Mouse (Mus musculus) adrenal gland, postnatal 14 days (tissue): ENCODE results near the gene Slc23a2. TPM values are rescaled to one million over a fixed set of nuclear protein-coding genes. Genes with fewer than 3 reads are reported as not detected.

Source experiments
- DNase-seq: peaks from one replicate; pipeline ENCODE4 v3.0.0; 2021; ENCODE audit warnings: mixed read lengths
- total RNA-seq: library from RNA; stranded (reverse); gene quantifications from 2 replicates; pipeline ENCODE4 v1.2.3, GENCODE M21; 2021

Gene Slc23a2
- total RNA-seq, 1 experiment from 2014 or later = 109 TPM

GRCm38 (mm10) chr2:132096582-132096981 is 48.3 kb downstream of the Slc23a2 start:
- no peak for DNase-seq

GRCm38 (mm10) chr2:132095821-132096220 is 49.1 kb downstream of the Slc23a2 start:
- DNase-seq = no peak

DNA sequence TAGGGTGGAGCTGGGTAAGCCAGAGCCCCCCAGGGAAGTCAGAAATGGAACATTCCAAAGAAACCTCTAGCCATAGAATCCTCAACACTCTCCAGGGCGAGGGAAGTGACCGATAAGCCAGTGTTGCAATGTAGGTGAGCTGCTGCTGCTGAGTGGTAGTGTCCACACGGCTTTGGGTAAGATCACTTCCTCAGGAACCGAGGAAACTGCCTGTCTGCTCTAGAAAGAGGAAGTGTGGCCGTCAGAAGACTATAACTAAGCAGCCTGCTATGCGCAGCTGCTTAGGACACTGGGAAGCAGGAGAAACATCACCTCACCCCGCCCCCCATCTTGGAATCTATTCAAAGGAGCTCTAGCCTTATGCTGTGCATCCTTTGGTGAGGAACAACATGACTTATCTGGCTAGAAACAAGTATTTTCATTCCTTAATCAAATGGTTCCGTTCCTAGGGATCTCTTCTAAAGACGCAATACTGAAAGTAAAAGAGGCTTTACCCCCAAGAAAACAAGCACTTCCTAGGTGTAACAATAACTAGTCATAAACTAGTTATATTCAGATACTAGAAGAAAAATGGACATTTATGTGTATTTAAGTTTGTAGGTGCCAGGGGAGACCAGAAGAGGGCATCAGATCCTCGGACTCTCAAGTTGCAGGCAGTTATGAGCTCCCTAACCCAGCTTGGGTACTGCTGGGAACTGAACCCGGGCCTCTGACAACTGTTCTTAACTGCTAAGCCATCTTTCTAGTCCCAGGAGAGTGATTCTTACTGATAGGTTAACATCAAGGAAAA is 50.3 kb downstream of the Slc23a2 start:
- DNase-seq = no peak

- DNase-seq = no peak
These were observed 51.2 kb downstream of the Slc23a2 start for GRCm38 (mm10) chr2:132093739-132094138.

DNA sequence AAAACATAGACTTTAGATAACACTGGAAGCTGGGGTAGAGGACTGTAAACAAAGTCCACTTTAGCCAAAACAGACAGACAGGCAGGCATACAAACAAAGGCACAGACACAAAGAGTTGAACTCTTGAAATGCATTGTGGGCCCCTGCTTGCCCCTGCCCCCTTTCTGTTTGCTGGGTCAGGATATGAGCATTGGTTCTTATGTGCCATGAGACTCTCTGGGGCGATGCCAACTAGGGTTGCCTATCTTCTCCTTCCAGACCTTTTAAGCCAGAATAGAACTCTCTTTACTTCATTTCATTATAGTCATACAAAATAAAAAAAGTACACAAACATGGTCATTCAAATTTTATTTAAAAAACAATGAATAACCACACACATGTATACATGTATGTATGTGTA is 51.6 kb downstream of the Slc23a2 start:
- no peak for DNase-seq

DNA sequence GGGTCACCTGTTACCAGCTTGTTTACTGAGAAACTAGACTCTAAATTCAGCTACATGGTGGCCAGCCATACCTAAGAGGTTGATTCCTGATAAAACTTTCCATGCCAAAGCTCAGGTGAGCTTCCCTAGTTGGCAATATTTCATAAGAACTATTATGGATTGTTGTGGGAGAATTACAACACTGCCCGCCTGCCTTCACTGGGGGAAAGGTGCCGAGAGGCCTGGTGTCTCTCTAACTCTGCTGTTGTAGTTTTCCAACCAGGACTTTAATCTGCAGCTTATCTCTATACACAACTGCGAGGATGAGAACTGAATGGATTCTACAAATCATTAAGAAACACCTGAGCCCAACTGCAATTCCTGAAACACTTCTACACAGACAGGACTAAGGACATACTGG is 52.2 kb downstream of the Slc23a2 start:
- DNase-seq = no peak

DNA sequence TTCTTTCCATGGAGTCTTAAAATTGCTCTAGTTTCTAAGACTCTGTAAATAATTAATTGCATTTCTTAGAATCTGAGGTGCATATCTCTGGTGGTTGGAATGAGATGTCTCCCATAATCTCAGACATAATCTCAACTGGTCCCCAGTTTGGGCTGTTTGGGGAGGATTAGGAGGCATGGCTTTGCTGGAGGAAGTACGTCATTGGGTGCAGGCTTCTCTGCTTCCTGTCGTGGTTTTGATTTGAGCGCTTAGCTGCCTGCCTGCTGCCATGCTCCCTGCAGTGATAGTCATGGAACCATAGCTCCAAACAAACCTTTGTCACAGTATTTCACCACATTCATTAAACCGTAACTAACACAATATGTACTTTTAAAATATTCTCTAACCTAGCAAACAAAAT is 53.2 kb downstream of the Slc23a2 start:
- no peak for DNase-seq

DNA sequence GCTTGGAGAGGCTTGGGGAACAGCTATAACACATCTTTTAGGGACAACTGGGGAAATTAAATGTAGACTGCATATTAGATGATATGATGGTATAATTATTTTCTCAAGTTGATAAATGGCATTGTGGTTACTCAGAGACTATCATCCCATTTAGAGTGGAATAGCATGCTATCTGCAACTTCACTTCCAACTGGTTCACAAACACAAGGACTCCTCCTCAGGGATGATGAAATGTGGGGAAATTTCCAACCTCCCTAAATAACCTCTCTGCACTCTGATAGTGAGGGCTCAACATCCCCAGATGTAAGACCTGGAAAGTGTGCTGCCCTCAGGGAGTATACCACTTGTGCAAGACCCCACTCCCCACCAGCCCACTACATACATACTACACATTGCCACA is 60.1 kb downstream of the Slc23a2 start:
- DNase-seq = no peak

GRCm38 (mm10) chr2:132084396-132084795 is 60.5 kb downstream of the Slc23a2 start:
- peak; percentile 70 for DNase-seq

GRCm38 (mm10) chr2:132079139-132079538 is 65.8 kb downstream of the Slc23a2 start:
- no peak for DNase-seq

- DNase-seq = no peak
These were observed 71.9 kb downstream of the Slc23a2 start for GRCm38 (mm10) chr2:132073052-132073451.

GRCm38 (mm10) chr2:132069985-132070735 is 74.7 kb downstream of the Slc23a2 start:
- DNase-seq = no peak

DNA sequence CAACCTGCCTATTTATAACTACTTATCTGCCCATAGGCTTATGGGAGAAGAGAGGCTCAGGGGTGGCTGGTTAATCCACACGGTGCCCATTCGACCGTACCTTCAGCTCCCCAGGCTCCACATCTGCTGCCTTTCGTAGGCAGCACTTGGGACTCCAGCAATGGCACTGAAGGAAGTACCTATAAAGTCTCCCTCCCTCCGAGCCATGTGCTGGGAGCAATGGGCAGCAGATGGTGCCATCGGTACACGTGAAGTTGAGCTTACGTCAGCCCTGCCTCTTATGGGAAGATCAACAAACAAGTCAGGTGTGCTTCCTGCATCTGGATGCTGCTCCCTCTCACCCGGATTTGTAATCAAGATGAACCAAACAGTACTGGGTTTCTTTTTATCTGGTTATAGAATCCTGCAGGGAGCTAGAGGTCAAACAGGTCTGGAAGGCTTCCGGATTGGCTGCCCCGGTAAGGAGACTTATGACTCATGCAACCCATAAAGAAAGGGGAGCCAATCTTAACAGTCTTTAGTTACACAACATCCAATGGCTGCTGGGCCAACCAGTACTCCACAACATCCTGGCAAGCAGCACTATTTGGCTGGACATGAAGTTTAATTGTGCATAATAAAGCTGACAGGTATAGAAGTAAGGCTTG is 80.6 kb downstream of the Slc23a2 start:
- no peak for DNase-seq

GRCm38 (mm10) chr2:132063776-132064175 is 81.1 kb downstream of the Slc23a2 start:
- no peak for DNase-seq

GRCm38 (mm10) chr2:132061884-132062283 is 83.0 kb downstream of the Slc23a2 start:
- DNase-seq = no peak

GRCm38 (mm10) chr2:132059919-132060318 is 85.0 kb downstream of the Slc23a2 start:
- DNase-seq = no peak

DNA sequence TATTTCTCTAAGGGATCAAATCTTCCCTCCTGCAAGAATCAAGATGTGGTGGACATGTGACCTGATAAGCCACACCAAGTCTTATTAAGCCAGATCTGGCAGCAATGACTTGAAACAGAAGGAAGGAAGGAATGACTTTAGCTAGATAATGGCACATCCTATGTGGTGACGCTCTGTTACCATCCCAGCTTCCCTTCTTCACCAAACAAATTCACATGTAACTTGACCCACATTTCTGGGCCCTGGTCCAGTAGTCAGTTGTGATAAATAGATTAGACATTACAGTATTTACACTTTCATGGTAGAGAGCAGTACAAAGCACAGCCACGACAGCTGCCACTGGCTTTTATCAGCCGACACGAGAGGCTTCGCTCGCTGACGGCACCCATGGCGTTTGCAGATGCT is 89.6 kb downstream of the Slc23a2 start:
- DNase-seq = no peak

- DNase-seq = no peak
These were observed 91.1 kb downstream of the Slc23a2 start for GRCm38 (mm10) chr2:132053824-132054223.

GRCm38 (mm10) chr2:132051798-132052197 is 93.1 kb downstream of the Slc23a2 start:
- DNase-seq = no peak

DNA sequence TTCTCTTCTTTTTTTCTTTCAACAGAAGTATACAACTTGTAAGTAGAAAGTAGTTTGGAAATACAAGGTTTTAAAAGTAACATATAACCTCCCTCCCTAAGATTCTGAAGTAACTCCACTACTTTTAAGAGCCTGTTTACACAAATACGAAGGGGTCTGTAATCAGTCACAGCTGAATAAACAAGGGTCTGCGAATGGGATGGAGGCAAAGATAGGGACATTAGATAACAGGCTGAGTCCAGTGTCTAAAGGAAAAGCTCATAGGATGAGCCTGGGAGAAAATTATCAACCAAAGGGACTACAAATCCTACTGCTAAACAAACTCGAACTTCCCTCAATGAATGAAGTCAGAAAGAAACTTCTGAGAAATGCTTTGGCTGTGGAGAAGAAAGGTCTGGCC is 95.0 kb downstream of the Slc23a2 start:
- no peak for DNase-seq

DNA sequence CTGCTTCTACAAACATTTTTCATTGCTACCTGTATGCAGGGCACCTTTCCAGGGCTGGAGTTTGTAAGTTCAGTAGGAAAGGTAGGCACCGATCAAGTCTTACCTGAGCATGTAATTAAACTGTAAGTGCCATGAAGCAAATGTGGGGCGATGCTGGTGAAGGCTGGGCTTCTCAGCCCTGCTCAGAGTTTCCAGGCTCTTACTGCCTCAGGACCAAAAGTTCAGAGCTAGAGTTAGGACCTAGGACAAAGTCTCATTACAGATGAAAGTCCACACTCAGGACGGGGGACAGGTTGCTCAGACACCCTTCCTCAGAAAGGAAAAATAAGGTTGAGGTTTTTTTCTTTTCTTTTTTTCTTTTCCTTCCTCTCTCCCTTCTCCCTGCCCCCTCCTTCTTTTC is 95.4 kb downstream of the Slc23a2 start:
- no peak for DNase-seq

DNA sequence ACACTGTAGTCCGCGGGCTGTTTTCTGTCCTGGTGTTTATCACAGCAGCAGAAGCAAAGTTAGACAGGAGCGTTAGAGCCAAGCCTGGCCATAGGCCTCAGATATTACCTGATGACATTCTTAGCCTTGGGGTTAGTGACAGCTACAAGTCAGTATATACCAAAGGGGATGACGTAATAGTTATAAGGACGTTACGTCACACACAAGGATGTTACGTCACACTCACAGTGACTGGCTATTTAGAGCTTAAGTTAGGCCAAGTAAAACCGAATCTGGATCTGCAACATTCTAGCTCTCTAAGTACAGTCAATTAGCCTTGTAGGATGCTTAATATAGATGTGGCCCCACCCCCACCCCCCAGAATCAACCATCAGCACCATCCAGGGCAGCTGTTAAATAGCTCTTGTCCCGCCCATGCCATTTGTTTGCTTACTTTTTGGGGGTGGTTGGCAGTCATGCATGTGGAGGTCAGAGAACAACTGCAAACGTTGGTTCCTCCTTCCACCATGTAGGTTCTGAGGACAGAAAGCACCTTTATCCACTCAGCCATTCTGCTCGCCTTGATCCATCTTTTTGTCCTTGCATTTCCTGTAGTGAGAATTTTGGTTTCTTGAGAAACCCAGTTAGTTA is 96.7 kb downstream of the Slc23a2 start:
- DNase-seq = no peak

DNA sequence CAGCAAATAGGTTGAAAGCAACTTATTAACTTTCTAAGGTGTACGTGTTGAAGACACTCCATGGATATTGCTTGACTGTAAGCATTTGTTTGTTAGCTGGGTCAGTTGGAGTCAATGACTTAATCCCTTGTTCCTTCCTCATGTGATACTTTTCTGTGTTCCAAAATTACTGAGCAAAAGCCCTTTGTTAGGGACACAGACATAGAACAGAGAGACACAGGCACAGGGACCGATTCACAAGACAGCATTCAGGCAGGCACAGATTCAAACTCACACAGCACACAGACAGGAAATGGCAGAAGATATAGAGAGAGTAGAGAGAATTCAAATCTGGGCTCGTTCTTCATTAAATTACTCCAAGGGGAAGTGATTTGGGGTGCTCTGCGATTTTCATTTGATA is 97.5 kb downstream of the Slc23a2 start:
- DNase-seq = no peak
